Mouse (Mus musculus) embryonic fibroblast, embryonic 13.5 days (primary cell): ENCODE results near the gene Bach2.

Experiments used
- CTCF ChIP-seq: IDR thresholded peaks from 2 replicates; pipeline ENCODE4 v1.5.1; 2011; ENCODE audit warnings: mild to moderate bottlenecking, control low read depth, low read length, moderate library complexity, borderline replicate concordance; ENCODE audit not compliant: insufficient read depth
- POLR2A ChIP-seq: IDR thresholded peaks from 2 replicates; pipeline ENCODE4 v1.6.1; 2011; ENCODE audit warnings: low read depth, mild to moderate bottlenecking, control low read depth, low read length, moderate library complexity

DNA sequence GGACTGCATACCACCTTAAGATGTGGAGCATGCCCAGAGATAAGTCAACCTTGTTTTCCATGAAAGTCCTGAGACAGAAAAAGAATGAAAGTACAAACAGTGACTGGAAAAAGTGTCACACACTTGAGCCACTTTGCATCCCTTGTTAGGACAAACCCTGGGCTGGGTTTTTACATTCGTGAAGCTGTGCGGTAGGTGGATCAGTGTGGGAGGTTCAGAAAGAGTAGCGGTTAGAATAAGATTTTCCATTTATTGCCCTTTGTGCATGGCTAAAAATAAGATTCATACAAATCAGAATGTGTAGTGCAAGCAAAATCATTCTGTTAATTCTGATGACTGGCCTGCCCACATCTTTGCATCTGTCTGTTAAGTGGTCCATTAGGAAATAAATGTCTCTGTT lies 187.0 kb downstream of the Bach2 start:
- TF ChIP-seq CTCF (no peak), POLR2A (no peak)
